Mouse (Mus musculus) olfactory bulb, adult 2 months (tissue): ENCODE results near the gene Galnt7.

Experiments
- CTCF ChIP-seq: fragments of 200-500 bp; IDR thresholded peaks from 2 replicates; pipeline ENCODE4 v1.5.1; 2012; ENCODE audit warnings: low read depth, mild to moderate bottlenecking, low read length, moderate library complexity; ENCODE audit not compliant: insufficient read depth
- POLR2A ChIP-seq: fragments of 200-500 bp; IDR thresholded peaks from 2 replicates; pipeline ENCODE4 v1.6.1; 2012; ENCODE audit warnings: mild to moderate bottlenecking, low read depth, low read length, moderate library complexity; ENCODE audit not compliant: insufficient read depth

DNA sequence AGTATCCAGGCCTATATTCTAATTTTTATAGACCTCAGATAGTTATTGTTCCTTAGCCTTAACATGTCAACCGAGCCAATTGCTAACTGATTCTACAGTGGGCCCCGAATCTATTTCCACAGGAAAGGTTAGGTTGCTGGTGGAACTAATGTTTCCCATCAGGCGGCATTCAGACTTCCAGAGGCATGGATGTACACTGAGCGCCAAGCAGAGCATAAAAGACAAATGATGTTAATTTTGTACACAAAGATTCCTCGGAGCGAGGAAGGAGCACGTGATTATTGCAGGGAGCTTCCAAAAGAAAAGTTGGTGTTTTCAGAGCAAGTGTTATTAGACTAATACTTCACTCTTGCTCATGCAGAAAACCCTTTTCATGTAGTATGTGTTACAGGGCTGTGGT is 21.1 kb downstream of the Galnt7 start:
- TF ChIP-seq CTCF = no peak
- TF ChIP-seq POLR2A = no peak
